Mouse (Mus musculus) thymus, adult 2 months (tissue): Measurements from ENCODE around the gene Galr3.

Experiments used
- CTCF ChIP-seq: fragments of 200-500 bp; IDR thresholded peaks from 2 replicates; pipeline ENCODE4 v1.5.1; 2012; ENCODE audit warnings: mild to moderate bottlenecking, control low read depth, low read length, moderate library complexity, borderline replicate concordance; ENCODE audit not compliant: control insufficient read depth, poor library complexity, insufficient read depth; ENCODE audit errors: extremely low read depth
- POLR2A ChIP-seq: fragments of 200-500 bp; IDR thresholded peaks from 2 replicates; pipeline ENCODE4 v1.6.1; 2012; ENCODE audit warnings: mild to moderate bottlenecking, low read length, control low read depth, moderate library complexity; ENCODE audit not compliant: control insufficient read depth, poor library complexity, insufficient read depth; ENCODE audit errors: extremely low read depth

DNA sequence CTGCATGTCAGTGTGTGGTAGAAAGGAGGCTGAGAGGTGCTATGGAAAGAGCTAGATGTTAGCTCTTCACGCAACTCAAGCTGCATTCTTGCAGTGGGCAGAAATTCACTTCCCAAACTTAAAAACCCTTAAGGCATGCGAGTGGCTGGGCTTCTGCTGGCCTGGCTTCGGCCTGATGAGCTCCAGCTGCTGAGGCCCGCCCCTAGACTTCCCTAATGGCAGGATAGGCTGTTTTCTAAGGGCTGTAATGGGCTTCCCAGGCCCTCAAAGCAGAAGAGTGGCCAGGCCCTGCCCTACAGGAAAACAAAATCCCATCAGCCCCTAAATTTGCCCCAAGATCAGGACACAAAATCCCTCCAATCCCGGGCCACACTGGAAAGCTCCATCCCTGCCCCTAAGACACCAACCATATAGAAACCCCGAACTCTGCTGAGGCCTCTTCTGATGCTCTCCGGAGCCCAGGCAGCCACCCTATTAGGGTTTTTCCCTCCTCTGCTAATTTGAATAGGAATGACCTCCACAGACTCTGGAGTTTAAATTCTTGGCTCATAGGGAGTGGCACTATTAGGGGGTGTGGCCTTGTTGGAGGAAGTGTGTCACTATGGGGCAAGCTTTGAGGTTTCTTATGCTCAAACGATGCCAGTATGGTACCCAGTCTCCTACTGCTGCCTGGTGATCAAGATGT is 23.5 kb downstream of the Galr3 start:
- TF ChIP-seq POLR2A = no peak
- TF ChIP-seq CTCF = no peak
